Mouse (Mus musculus) left cerebral cortex, postnatal 36 days (tissue): ENCODE data around the gene Exoc4. TPM values are rescaled to one million over a fixed set of nuclear protein-coding genes. Genes with fewer than 3 reads are reported as not detected.
A peak's percentile ranks its signal among the peaks of the same experiment; 100 is the strongest.

Experiments used
- DNase-seq, 2 experiments: peaks; one replicate each; pipeline ENCODE4 v3.0.0; 2021 to 2022; ENCODE audit warnings: low spot score in 2 of 2, mixed read lengths in 1 of 2
- intact Hi-C: fragments of 180-260 bp; cut with DNase I; formaldehyde crosslinking; loops from one replicate; pipeline ENCODE4 v1.15.1; 2025
- total RNA-seq, 2 experiments: library from RNA; stranded (reverse); gene quantifications; 2 replicates each; pipeline ENCODE4 v1.2.3; 2021

The Exoc4 gene
- total RNA-seq, 2 experiments from 2014 or later: 70.8 to 81.2 TPM

DNA sequence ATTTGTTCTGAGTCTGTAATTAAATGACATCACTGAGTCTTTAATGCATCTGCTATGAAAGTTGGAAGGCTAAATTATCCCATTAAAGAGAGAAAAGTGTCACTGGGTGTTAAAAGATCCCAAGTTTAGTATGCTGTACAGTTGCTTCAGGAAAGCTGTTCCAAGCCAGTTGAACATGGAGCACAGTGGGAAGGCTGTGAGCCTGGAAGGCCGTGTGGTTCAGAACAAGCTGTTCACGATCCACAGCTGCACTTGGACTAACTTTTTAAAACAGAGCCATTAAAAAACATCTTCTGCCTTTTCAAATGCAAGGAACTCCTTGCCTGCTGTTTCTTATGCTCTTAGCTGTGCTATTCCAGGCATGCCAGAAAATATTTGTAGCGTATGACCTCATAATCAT lies 475.7 kb downstream of the Exoc4 start:
- DNase-seq: peak in 1 of 2 experiments; percentile 18
- intact Hi-C loops: no loop called here

DNA sequence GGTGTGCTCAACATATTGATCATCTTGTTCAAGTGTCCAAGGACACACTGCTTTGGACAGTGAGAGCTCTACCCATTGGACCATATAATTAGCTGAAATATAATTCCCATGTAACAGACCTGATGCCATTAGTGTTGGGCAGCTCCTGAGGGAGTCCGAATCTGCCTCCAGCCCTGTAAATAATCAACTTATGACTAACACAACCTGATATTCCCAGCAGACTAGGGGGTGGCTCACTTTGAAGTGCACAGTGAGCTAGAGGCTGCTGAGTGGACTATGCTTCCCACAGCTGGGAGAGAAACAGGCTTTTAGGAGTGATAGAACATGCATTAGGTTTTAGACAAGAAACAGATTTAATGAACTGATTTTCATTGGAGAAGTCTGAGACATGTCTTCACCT lies 478.4 kb downstream of the Exoc4 start:
- DNase-seq: no peak
- intact Hi-C loops: no loop called here

DNA sequence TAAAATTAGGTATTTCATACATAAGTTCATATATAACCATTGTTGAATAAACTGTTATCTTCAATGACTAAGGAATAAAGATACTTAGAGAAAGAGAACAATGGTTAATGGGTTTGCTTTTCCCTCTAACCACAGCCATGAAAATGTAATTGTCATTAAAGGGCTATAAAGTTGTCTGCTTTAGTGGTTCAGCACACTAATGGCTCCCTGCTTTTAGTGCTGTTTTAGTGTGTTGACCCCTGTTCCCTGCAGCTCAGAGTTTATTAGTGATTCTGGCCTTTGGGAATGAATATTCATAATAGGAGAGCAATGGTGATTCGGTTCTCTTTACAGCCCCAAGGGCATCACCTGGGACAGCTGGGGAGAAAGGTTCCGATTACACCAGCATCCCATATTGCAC lies 483.3 kb downstream of the Exoc4 start:
- intact Hi-C loops: no loop called here

DNA sequence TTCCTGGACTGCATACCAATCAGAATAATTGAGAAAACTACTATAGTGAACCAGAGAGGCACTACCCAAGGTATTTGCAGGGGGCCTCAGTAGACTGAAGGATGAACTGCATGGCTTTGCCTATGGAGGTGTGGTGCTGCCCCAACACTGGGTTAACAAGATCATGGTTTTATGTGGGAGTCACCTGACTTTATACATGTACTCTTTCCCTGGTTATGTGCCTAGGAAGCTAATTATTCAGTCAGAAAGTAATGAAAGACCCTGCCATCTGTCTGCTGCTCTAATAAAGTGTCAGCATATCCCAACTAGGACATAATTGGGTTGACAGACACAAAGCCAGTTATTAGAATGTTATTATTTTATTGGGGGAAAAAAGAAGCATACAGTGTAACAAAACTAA lies 484.7 kb downstream of the Exoc4 start:
- intact Hi-C loops: no loop called here
- DNase-seq: no peak

More for the DNA sequence above, 483.3 kb downstream of the Exoc4 start:
- no peak for DNase-seq

DNA sequence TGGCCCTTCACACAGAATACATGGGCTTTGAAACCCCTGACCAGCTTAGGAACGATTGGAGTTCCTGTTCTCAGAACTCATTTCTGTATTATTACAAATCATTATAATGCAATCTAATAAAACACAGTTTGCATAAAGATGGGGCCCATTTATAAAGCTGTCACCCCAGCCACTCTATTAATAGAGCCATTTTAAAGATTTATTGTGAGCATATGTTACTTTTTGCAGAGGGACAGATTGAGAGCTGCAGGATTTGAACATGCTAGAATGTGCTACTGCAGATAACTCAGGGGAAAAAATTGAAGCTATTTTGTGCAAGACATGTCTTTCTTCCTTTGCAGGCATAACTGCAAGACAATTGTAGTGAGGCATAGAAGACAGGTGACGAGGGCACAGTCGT lies 485.1 kb downstream of the Exoc4 start:
- no peak for DNase-seq
- intact Hi-C loops: no loop called here

DNA sequence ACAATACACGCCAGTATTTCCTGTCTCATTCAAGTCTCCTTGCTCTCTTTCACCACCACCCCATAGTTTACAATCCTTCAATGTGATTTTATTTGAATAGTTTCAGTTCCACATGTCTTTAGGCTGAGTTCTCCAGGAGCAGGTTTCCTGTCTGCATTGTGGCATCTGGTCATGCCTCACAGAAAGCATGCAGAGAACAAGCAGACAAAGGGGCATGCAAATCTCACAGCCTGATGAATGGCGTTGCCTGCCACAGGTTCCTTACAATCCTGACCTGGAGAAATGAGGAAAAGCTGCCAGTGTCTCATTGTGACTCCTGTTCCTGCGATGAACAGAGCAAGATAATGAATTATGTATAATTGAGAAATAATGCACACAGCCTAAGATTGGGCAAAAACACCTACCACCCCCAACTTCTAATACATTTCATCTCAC lies 490.0 kb downstream of the Exoc4 start:
- intact Hi-C loops: no loop called here

DNA sequence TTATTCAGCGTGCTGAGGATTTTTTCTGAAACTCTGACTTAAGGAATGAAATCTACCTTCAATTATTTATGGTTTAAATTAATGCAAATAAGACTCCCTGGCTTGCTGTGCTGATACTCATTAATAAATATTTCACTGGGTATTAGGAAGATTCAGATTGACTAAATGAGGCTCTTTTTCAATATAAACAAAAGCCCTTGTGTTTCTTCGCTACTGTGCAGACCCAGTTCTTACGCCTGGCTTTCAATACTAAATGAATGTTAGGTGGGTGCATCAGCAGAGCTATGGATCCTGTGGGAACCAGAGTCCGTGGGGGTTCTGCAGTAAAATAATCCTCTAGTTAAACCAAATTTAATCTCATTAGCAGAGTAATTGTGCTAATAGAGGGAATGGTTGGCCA lies 490.4 kb downstream of the Exoc4 start:
- intact Hi-C loops: no loop called here
- no peak for DNase-seq

More for the DNA sequence above, 490.0 kb downstream of the Exoc4 start:
- no peak for DNase-seq

DNA sequence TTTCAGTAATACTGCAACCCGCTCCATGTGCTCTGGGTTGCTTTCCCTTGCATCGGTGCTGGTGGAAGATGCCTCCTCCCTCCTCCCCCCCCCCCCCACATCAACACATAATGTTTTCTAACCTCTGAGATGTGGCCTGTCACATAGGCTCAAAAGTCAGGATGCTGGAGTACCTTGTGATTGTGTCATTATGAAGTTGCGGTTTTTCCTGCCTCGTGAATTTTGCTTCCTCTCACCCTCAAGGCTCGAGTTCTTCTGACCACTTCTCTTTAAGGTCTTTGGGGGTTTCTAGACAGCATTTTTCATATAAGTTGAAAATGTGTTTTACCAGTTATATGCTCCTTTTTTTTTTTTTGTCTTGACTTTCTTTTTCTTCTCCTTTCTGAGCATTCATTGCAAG lies 507.1 kb downstream of the Exoc4 start:
- no peak for DNase-seq
- intact Hi-C loops: no loop called here

DNA sequence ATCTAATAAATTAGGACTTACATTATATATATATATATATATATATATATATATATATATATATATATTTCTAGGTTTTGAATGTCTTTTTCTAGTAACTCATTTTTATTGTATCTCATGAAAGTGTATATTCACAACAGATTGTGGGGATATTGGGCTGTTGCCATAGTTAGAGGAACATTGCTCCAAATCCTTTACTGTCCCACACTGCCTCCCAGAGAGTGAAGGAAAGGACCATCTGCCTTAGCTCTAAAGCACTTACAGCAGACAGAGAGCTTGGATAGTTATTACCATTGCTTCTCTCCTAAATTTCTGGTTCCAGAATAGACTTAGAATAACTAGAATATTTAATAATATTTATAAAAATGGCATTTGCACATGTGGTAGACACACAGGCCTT lies 512.7 kb downstream of the Exoc4 start:
- DNase-seq: no peak

DNA sequence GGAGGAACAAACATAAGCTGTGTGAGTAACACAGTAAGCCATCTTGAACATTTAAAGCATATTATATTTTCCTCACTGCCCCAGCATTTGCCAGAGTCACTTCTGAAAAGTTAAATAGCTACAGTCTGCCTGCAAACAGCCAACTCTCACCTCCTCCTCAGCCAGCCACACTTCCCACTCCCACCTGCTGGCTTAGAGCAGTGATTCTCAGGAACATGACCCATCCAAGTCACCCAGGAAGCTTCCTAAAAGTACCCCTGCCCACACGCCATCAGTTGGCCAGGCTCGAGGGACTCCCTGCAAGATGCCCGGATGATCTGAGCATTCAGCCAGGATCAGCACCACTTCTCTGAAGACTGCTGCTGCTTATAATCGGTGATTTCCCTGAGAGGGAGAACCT lies 514.4 kb downstream of the Exoc4 start:
- intact Hi-C loops: no loop called here

More for the DNA sequence above, 512.7 kb downstream of the Exoc4 start:
- intact Hi-C loops: no loop called here

DNA sequence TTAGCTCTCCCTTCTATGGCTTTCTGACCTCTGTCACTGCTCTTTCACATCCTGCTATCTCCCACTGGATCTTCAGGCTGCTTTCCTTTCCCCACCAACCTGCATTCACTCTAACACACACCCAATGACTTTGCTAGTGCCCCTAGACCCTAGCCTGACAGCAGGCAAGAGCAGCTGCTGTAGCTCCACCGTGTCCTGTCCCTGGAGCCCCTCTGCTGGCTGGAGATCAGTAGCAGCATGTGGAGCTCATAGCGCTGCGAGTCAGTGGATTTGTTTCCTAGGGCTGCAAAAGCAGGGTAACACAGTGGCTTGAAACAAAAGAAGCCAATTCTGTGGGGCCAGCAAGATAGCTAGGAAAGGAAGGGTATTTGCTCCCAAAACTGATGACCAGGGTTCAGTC lies 515.1 kb downstream of the Exoc4 start:
- no peak for DNase-seq
- intact Hi-C loops: no loop called here

More for the DNA sequence above, 514.4 kb downstream of the Exoc4 start:
- DNase-seq: peak; percentile 74 to 82

DNA sequence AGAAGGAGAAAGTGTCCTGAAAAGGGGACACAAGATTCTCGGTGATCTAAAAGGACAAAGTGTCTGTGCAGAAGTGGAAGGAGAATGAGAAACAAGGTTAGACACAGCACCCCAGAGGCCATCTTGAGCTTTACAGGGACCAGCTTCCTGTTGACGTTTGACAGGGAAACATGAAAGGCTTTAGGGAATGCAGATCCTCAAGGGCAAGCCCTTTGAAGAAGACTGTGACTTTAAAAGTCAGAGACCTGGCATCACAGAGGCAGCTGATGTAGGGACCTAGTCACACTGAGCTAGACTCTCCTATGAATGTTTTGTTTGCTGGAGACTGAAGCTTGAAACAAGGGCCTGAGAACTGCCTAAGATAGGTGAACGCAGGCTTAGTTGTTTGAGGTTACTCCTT lies 520.4 kb downstream of the Exoc4 start:
- intact Hi-C loops: no loop called here
- no peak for DNase-seq

DNA sequence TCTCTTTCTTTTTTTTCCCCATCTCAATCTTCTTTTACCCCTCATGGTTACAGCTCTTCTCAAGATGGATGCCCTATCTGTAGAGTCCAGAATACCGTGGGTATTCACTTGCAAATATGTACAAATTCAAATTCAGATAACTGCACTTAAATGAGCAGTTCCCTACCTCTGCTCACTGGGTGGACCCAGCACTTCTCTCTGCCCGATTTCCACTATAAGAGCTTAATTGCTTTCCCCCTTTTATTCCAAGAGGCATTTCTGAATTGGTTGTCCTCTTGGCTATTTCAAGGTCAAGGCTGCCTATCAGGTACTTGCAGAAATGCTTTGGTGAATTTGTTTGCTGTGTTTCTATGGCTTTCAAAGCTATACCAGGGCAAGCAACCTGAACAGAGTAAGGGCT lies 521.1 kb downstream of the Exoc4 start:
- DNase-seq: no peak
- intact Hi-C loops: no loop called here

DNA sequence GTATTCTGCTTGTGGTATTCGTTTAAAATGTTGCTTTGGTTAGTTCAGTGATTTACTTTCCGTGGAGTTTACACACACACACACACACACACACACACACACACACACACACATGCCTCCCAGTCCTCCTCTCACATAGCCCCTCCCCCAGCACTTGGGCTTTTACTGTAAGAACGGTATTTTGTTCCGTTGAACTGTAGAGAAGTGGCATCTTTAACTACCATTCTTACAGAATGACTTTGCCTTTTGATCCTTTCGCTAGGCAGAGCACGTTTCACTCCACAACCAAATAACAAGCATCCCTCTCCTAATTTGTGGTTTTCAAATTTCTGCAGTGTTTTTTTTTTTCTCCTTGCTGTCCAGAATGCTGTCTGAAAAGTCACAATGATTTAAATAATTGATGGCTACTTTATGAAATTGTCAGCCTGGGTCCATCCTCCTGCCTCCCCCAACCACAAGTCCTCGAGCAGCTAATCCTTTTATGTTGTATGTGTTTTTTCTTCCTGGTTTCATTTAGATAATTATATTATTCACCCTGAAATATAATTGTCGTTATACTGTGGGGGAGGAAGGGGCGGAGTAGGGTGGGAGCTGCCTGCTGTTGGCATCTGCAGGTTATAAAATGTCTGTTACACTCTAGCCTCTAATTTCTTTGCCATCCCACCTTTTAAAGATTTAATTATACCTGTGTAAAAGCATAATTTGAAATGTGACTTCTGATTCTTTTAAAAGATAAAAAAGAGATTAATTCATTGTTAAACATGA lies 523.8 kb downstream of the Exoc4 start:
- intact Hi-C loops: no loop called here
- no peak for DNase-seq

DNA sequence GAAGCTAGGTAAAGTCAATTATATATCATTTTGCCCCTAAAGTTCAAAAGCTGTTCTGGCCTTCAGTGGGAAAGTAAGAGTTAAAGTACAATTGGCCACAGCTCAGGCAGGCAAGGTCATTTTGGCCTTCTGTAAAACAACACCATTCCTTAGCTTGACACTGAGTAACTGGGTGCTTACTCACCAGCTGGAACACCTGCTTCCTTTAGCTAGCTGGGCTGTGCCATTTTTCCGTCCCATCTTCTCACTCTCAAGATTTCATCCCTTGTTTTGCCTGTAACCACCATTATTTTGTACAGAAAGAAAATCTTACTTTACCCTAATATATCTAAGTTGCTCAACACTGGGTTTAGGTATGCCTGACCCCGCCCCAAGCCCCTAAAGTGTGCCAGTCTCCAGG lies 543.7 kb downstream of the Exoc4 start:
- DNase-seq: no peak

DNA sequence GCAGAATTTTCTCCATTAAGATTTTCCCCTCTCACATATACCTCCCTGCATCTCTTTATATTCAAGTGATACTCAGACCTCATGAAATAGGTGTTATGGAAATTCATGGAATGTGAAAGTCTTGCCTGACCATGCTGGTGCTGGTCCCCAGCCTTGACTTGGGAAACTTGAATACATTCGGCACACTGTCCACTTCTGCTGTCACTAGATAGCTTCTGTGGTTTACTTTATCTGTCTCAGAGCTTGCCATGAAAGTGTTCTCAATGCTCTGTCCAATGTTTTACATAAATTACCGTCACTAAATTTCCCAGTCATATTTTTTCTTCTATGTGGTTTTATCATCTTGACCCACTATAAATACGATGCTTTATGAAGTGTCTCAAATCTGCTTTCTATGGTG lies 552.4 kb downstream of the Exoc4 start:
- intact Hi-C loops: no loop called here

More for the DNA sequence above, 543.7 kb downstream of the Exoc4 start:
- intact Hi-C loops: no loop called here

DNA sequence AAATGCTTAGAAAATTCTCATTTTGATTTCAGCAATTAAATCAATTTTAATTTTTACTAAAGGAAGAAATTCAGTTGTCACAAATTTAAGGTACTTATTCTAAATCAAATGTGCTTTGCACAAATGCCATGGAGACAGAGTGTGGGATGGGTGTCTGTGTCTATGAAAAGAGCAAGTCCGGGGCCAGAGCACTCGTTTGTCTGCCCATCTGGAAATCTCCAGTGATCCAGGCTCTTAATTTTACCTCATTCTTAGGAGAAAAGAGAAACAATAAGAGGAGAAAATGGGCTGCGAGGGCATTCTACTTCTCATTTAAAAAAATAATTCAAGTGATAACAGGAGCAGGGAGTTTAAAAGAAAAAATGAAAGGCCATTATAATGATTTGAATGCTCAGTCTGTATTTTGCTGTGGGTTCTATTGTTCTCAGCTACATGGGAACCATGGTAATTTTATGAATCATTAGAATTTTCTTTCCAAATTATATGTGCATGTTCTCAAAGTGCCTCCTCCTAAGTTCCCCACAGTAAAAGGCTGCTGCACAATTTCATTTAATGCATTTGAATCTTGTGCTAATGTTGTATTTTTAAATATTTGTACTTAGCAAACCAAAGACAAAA lies 554.7 kb downstream of the Exoc4 start:
- DNase-seq: no peak
- intact Hi-C loops: loop anchor here (2.0 kb wide), 1 partner anchor 19 kb away; no protein-coding TSS in a partner anchor

More for the DNA sequence above, 552.4 kb downstream of the Exoc4 start:
- DNase-seq: no peak

DNA sequence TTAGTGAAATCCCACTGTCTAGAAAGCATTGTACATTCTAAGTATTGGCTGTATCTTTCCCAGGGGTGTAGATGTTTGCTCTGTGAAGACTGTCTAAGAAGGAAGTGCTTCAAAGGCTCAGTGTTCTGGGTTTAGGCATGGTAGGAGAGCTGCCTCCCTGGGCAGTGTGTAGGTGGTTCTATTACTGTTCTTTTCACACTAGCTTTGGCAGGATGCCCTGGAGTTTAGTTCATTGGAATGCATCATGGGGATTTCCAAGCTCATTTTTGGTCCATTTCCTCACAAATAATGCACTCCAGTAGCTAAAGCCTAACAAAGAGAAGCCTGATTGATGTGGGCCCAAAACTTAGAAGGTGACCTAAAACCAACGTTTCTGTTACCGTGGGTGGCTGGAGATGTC lies 555.9 kb downstream of the Exoc4 start:
- intact Hi-C loops: loop anchor here (2.0 kb wide), 1 partner anchor 18 kb away; no protein-coding TSS in a partner anchor

DNA sequence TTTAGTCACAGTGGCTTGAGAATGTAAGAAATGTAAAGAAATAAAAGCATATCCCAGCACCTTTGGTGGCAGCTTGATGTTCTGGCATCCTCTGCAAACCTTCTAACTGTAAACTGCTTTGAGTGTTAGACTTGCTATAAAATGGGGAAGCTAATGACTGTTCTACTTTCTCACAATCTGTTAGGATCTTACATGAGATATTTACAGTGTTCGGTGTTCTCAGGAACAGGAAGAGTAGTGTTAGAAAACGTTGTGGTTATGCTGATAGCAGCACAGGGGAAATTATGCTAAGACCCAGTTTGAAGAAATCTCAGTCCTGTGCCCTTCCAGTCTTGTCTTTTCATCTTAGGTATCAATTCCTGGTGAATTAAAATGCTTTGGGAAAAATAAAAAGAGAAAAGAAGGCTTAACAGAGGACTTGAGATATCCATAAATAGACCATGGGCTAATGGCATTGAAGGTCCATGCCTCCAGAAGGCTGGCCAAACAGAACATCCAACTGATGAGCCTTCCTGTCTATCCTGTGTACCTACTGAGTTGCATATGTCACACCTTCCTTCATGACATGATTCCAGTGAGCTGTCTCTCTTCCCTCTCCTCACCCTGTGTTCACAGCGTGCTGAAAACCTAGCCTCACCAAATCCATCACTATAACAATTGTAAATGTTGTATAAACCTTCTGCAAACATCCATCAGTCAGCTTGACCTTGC lies 557.3 kb downstream of the Exoc4 start:
- no peak for DNase-seq
- intact Hi-C loops: no loop called here

More for the DNA sequence above, 555.9 kb downstream of the Exoc4 start:
- peak; percentile 74 to 80 for DNase-seq

DNA sequence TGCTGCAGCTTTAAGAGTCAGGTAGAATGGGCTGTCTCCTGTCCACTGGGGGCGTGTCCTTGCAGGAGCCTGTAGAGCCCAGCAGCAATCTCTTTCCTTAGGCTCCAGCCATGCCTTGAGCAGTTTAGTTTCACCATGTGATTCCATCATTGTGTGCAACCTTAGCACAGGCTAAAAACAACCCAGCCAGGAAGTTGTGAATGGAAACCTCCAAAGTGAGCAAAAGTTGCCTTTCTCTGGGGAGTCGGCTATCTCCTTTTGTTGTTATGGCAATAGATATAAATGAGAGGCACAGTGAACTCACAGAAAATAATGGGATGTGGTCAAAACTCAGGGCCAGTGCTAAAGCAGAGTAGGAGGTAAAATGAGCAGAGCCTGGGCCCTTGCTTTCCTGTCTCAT lies 565.5 kb downstream of the Exoc4 start:
- intact Hi-C loops: no loop called here
- no peak for DNase-seq
